ENCODE assay signal across 18 mouse cellular contexts in genomic region chr2:103081117-103081516, GRCm38 (mm10). TPM values are rescaled to one million over a fixed set of nuclear protein-coding genes. Genes with fewer than 3 reads are reported as not detected.
DNase-seq lines count a peak whose midpoint lies in the region; ATAC-seq and TF ChIP-seq lines count a peak whose summit lies in the region.
"Had no signal": no experiment of that assay in that cellular context is flagged by ENCODE, and none has a peak within 500 bp of the region (broad histone marks: within the 10 kb centered on the region; RNA-seq: fewer than 3 reads in every experiment).

No protein-coding gene starts in this region.

- no peak for TF ChIP-seq EP300 in lung, postnatal 0 days (IDR thresholded peaks at IDR 0.05)

- H3K27ac ChIP-seq in kidney, postnatal 0 days = no peak overlapping the region
- H3K27ac ChIP-seq in kidney, embryonic 15.5 days = no peak overlapping the region
- no peak overlapping the region for H3K27ac ChIP-seq in lung, embryonic 16.5 days (ENCODE audit: low read length)
- H3K27ac ChIP-seq in lung, postnatal 0 days (ENCODE audit: low read length) = no peak overlapping the region
- H3K27ac ChIP-seq: forebrain, embryonic 15.5 days; hindbrain, embryonic 13.5 days; limb, embryonic 15.5 days; midbrain, embryonic 13.5 days had no signal

- intact Hi-C loops in gastrocnemius, postnatal 14 days (cut with DNase I; ENCODE audit: low total_unique reads) = no loop called here

- DNase-seq in gastrocnemius, postnatal 25 days = peak; percentile 18
- DNase-seq in gastrocnemius, postnatal 14 days = no peak
- DNase-seq in kidney, postnatal 0 days (ENCODE audit: low spot score) = peak; percentile 29
- DNase-seq in lung, postnatal 0 days (ENCODE audit: low spot score) = no peak
- DNase-seq in kidney, postnatal 4 days = peak; percentile 28 to 35
- DNase-seq: cerebellum, adult 11 months; cerebellum, adult 9-11 months; heart, postnatal 36 days; layer of hippocampus, adult 9-11 months; left cerebral cortex, postnatal 4 days had no signal

- H3K36me3 ChIP-seq in kidney, postnatal 0 days (ENCODE audit: insufficient read depth, low read length) = 0 out of 2 replicates have a peak, but pooled peaks cover 3% of the 10 kb centered on the region
- H3K36me3 ChIP-seq in kidney, embryonic 15.5 days = 0 out of 2 replicates have a peak, but pooled peaks cover 14% of the 10 kb centered on the region
- H3K36me3 ChIP-seq in lung, embryonic 16.5 days (ENCODE audit: control insufficient read depth, insufficient read depth, low read length) = no peaks in the 10 kb centered on the region
- H3K36me3 ChIP-seq in lung, postnatal 0 days (ENCODE audit: insufficient read depth, low read length) = no peaks in the 10 kb centered on the region

- no peak overlapping the region for H3K4me3 ChIP-seq in kidney, postnatal 0 days (replicated peaks; ENCODE audit: low read depth, low read length)
- no peak overlapping the region for H3K4me3 ChIP-seq in kidney, embryonic 15.5 days (replicated peaks)
- H3K4me3 ChIP-seq in lung, embryonic 16.5 days (ENCODE audit: low read length) = no peak overlapping the region
- no peak overlapping the region for H3K4me3 ChIP-seq in lung, postnatal 0 days (ENCODE audit: low read depth, low read length)
- H3K4me3 ChIP-seq: forebrain, embryonic 15.5 days; hindbrain, embryonic 13.5 days; limb, embryonic 15.5 days; megakaryocyte, embryonic 14.5 days; midbrain, embryonic 13.5 days had no signal

- H3K9me3 ChIP-seq in kidney, postnatal 0 days (replicated peaks; ENCODE audit: low read length) = no peaks in the 10 kb centered on the region
- no peaks in the 10 kb centered on the region for H3K9me3 ChIP-seq in kidney, embryonic 15.5 days (replicated peaks)
- no peaks in the 10 kb centered on the region for H3K9me3 ChIP-seq in lung, embryonic 16.5 days (ENCODE audit: control insufficient read depth, low read length)
- no peaks in the 10 kb centered on the region for H3K9me3 ChIP-seq in lung, postnatal 0 days (ENCODE audit: low read length)
- H3K9me3 ChIP-seq: forebrain, embryonic 15.5 days; hindbrain, embryonic 13.5 days; limb, embryonic 15.5 days; megakaryocyte, embryonic 14.5 days; midbrain, embryonic 13.5 days had no signal

- no peak overlapping the region for H3K4me2 ChIP-seq in kidney, postnatal 0 days (ENCODE audit: low read length)
- H3K4me2 ChIP-seq in kidney, embryonic 15.5 days = no peak overlapping the region
- H3K4me2 ChIP-seq in lung, embryonic 16.5 days (ENCODE audit: low read depth, low read length) = no peak overlapping the region
- no peak overlapping the region for H3K4me2 ChIP-seq in lung, postnatal 0 days (replicated peaks; ENCODE audit: low read depth, low read length)
- H3K4me2 ChIP-seq: forebrain, embryonic 15.5 days; hindbrain, embryonic 13.5 days; limb, embryonic 15.5 days; midbrain, embryonic 13.5 days had no signal

- H3K9ac ChIP-seq in kidney, postnatal 0 days (ENCODE audit: low read depth, low read length) = no peak overlapping the region
- H3K9ac ChIP-seq in kidney, embryonic 15.5 days = no peak overlapping the region
- H3K9ac ChIP-seq in lung, embryonic 16.5 days (ENCODE audit: low read length) = no peak overlapping the region
- no peak overlapping the region for H3K9ac ChIP-seq in lung, postnatal 0 days (replicated peaks; ENCODE audit: low read depth)
- H3K9ac ChIP-seq: forebrain, embryonic 15.5 days; hindbrain, embryonic 13.5 days; limb, embryonic 15.5 days; midbrain, embryonic 13.5 days had no signal

- H3K27me3 ChIP-seq in kidney, postnatal 0 days (ENCODE audit: insufficient read depth, low read length) = no peaks in the 10 kb centered on the region
- no peaks in the 10 kb centered on the region for H3K27me3 ChIP-seq in kidney, embryonic 15.5 days
- H3K27me3 ChIP-seq in lung, embryonic 16.5 days (ENCODE audit: control insufficient read depth, insufficient read depth, low read depth, low read length) = no peaks in the 10 kb centered on the region
- H3K27me3 ChIP-seq in lung, postnatal 0 days (replicated peaks; ENCODE audit: insufficient read depth, low read length) = no peaks in the 10 kb centered on the region
- H3K27me3 ChIP-seq: forebrain, embryonic 15.5 days; hindbrain, embryonic 13.5 days; limb, embryonic 15.5 days; megakaryocyte, embryonic 14.5 days; midbrain, embryonic 13.5 days had no signal

- WGBS in kidney, postnatal 0 days = 37% methylated on average over 6 of the region's 6 CpGs
- 44% methylated on average over 6 of the region's 6 CpGs for WGBS in kidney, embryonic 15.5 days
- 54% methylated on average over 6 of the region's 6 CpGs for WGBS in lung, embryonic 16.5 days
- whole genome bisulfite sequencing in lung, postnatal 0 days = 53% methylated on average over 6 of the region's 6 CpGs

- H3K4me1 ChIP-seq in kidney, postnatal 0 days (replicated peaks; ENCODE audit: insufficient read depth, low read length) = no peaks in the 10 kb centered on the region
- no peaks in the 10 kb centered on the region for H3K4me1 ChIP-seq in kidney, embryonic 15.5 days
- peaks cover 3% of the 10 kb centered on the region; the same call in 1 of the 2 replicates for H3K4me1 ChIP-seq in lung, embryonic 16.5 days (replicated peaks; ENCODE audit: control insufficient read depth, insufficient read depth, low read length)
- no peaks in the 10 kb centered on the region for H3K4me1 ChIP-seq in lung, postnatal 0 days (ENCODE audit: insufficient read depth, low read depth, low read length)
- H3K4me1 ChIP-seq: forebrain, embryonic 15.5 days; hindbrain, embryonic 13.5 days; limb, embryonic 15.5 days; megakaryocyte, embryonic 14.5 days; midbrain, embryonic 13.5 days had no signal

- no peak for ATAC-seq in kidney, postnatal 0 days (replicated peaks; ENCODE audit: low FRiP score, low read depth)
- no peak for ATAC-seq in kidney, embryonic 15.5 days (replicated peaks; ENCODE audit: low FRiP score)
- peak; percentile 41; the same call in 1 of the 2 replicates for ATAC-seq in lung, embryonic 16.5 days (ENCODE audit: low read depth)
- no peak for ATAC-seq in lung, postnatal 0 days
- ATAC-seq: CD4-positive, CD25-positive, alpha-beta regulatory T cell, adult 4 months; forebrain, embryonic 15.5 days; midbrain, embryonic 13.5 days had no signal

- no peak for TF ChIP-seq CTCF in kidney, postnatal 0 days (IDR thresholded peaks at IDR 0.05; ENCODE audit: low read depth)
- no peak for TF ChIP-seq CTCF in lung, postnatal 0 days (IDR thresholded peaks at IDR 0.05)

RNA-seq across cellular contexts. Expression of gene Apip, which starts 7.6 kb away (rescaled TPM):
- total RNA-seq in gastrocnemius, postnatal 25 days (2021) = 10 to 100 TPM; 41.4 to 42.2 TPM
- total RNA-seq in gastrocnemius, postnatal 14 days (2021) = 10 to 100 TPM; 28.7 to 33.8 TPM
- 56.0 and 56.9 TPM in 2 replicates for polyA plus RNA-seq in kidney, postnatal 0 days (2015; fragmentation: Nextera tagmentation; extraction: Ambion mirVana)
- 62.9 and 66.1 TPM in 2 replicates for polyA plus RNA-seq in kidney, embryonic 15.5 days (2015; fragmentation: Nextera tagmentation; extraction: Ambion mirVana)
- polyA plus RNA-seq in lung, embryonic 16.5 days (2015; fragmentation: Nextera tagmentation; extraction: Ambion mirVana) = 74.4 and 81.8 TPM in 2 replicates
- 66.8 and 70.4 TPM in 2 replicates for polyA plus RNA-seq in lung, postnatal 0 days (2015; fragmentation: Nextera tagmentation; extraction: Ambion mirVana)

RNA-seq across cellular contexts. Expression of gene Pdhx, which starts 7.8 kb away (rescaled TPM):
- total RNA-seq in gastrocnemius, postnatal 25 days (2021) = 10 to 100 TPM; 97.1 to 97.4 TPM
- 10 to 100 TPM; 79.1 to 97.1 TPM for total RNA-seq in gastrocnemius, postnatal 14 days (2021)
- polyA plus RNA-seq in kidney, postnatal 0 days (2015; fragmentation: Nextera tagmentation; extraction: Ambion mirVana) = 41.7 and 46.5 TPM in 2 replicates
- 43.0 and 45.0 TPM in 2 replicates for polyA plus RNA-seq in kidney, embryonic 15.5 days (2015; fragmentation: Nextera tagmentation; extraction: Ambion mirVana)
- polyA plus RNA-seq in lung, embryonic 16.5 days (2015; fragmentation: Nextera tagmentation; extraction: Ambion mirVana) = 40.1 and 42.4 TPM in 2 replicates
- 23.0 and 25.3 TPM in 2 replicates for polyA plus RNA-seq in lung, postnatal 0 days (2015; fragmentation: Nextera tagmentation; extraction: Ambion mirVana)

Comparison
In these comparisons a context has a peak if more than half of its experiments do, and no peak if none do; other contexts are left out.
1. DNase-seq: peak in gastrocnemius, postnatal 25 days (single experiment), kidney, postnatal 0 days (single experiment) and kidney, postnatal 4 days (2 of 2); none in gastrocnemius, postnatal 14 days (single experiment) and lung, postnatal 0 days (single experiment).